Mouse (Mus musculus): Measurements from ENCODE around the gene Mrpl33.
"Not testable (repeated sequence)": the region's sequence is repeated elsewhere in the genome, so short reads cannot be mapped to it uniquely, and the experiment has no call there.

Mrpl33 gene

GRCm38 (mm10) chr5:31596481-31597429, at the start of gene Mrpl33:
Gene Mrpl33 (plus strand): TSS chr5:31596935.
- DNase-seq = peak; percentile 18

- no peak for DNase-seq
Measured at GRCm38 (mm10) chr5:31559401-31559800, 37.3 kb upstream of the Mrpl33 start.

- no peak for DNase-seq
Measured at GRCm38 (mm10) chr5:31560352-31560751, 36.4 kb upstream of the Mrpl33 start.

GRCm38 (mm10) chr5:31562036-31562666, 34.6 kb upstream of the Mrpl33 start:
- peak; percentile 54 for DNase-seq

DNA sequence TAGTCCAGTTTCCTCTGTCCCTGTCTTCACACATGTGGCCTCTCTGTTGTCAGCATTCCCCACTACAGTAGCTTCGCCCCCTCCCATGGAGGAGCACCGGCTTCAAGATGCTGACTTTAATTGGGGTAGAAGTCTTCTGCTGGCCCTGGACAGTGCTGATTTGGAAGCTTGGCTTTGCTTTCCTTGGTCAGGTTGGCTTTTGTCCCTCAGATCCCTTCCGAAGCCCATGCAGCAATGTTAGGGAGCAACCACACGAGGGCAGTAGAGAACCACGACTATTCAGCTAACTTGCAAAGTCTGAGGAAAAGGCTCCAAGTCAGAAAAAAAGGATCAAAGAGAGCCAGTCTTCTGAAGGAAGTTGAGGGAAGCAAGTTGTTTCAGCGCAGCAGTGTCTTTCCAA, 33.2 kb upstream of the Mrpl33 start:
- peak; percentile 64 for DNase-seq

GRCm38 (mm10) chr5:31563905-31564304, 32.8 kb upstream of the Mrpl33 start:
- no peak for DNase-seq

DNA sequence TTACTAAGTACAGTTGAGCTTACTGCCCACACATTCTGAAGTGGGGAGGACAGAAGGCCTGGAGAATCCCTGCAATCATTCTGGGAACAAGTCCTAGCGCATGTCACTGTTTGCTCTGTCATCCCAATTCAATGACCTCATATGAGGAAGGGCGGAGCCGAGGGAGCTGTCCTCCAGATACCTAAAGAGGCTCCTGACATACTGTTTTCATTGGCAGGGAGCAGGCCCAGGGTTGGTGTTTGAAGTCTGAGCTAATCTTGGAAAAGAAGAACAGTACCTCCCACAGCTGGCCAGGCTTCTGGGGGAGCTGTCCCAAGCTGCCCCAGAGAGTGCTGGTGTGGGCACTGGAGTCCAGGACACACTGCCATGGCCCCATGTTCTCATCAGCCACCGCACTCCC, 31.8 kb upstream of the Mrpl33 start:
- no peak for DNase-seq

DNA sequence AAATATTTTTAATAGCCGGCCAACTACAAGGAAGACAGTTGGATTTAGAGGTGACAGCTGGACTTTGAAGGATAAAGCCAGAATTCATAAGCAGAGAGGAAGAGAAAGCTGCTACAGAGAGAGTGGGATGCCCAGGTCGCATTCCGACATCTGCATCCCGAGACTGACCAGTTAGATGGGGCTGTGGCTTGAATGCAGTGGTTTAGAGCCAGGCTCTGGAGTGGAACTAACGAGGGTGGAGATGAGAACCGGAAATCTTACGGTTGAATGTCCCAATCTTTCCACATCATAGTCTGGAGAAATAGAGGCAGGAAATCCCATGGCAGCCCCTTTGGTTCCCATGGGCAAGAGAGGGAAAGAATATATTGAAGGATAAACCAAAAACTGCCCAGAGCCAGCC, 30.7 kb upstream of the Mrpl33 start:
- no peak for DNase-seq

GRCm38 (mm10) chr5:31566457-31566856, 30.3 kb upstream of the Mrpl33 start:
- no peak for DNase-seq

- DNase-seq = no peak
Measured at GRCm38 (mm10) chr5:31567951-31568657, 28.6 kb upstream of the Mrpl33 start.

DNA sequence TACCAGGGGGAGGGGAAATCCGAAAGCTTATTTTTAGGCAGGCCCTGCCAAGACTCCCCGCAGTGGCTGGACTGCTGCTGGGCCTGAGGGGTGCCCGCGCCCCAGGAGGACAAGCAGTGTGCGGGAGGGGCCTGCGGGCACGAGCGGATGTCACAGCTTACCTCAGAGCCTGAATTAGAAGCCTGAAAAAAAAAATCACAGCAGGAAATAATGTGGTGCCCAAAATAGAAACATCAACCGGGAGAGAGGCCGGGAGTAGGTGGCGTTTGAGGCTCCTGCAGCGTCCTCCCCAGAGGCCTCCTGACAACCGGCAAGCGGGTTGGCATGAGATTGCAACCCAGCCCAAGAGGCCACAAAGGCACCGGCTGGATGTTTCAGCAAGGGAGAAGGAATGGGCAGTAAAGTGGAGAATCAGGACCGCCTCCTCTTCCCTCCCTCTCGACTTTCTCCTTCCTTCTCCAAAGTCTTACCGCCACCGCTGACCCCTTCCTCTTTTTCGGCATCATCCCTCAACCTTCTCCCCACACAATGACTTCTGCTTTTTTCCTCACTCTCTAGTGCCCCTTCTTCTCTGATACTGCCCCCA, 25.6 kb upstream of the Mrpl33 start:
- DNase-seq = peak; percentile 57

GRCm38 (mm10) chr5:31573722-31574121, 23.0 kb upstream of the Mrpl33 start:
- no peak for DNase-seq

DNA sequence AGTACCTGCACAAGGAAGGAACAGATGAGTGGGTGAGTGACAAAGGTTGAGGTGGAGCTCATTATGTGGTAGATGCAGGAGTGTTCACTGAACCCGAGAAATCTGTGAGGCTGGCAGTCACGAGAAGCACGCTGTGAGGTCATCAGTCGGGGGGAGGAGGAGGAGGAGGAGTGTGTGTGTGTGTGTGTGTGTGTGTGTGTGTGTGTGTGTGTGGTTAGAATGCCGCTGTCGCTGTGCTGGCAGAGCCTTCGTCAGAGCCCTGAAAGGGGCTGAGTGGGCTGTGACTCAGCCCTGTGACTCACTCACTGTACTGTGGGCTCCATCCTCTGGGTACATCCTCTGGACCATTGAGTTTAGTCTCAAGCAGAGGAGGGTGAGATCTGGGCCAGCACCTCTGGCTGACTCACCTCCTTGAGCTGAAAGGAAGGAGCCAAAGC, 20.2 kb upstream of the Mrpl33 start:
- DNase-seq = peak; percentile 33

DNA sequence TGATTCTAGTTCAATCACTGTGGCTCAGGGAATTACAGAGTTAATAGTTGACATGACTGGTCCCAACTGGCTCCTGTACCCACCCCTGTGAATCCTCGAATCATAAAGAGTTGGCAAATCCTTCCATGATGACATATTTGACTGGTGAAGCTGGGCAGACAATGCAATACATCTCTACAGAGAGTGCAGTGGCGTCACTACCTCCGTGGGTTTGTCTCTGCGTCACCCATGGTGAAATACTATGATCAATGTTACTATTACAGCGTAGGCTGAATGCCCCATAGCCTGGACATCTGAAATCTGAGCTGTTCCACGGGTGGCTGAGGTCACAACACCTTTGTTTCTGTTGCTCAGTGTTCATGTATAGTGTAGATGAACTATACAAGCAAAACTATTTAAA, 15.5 kb upstream of the Mrpl33 start:
- DNase-seq = no peak

DNA sequence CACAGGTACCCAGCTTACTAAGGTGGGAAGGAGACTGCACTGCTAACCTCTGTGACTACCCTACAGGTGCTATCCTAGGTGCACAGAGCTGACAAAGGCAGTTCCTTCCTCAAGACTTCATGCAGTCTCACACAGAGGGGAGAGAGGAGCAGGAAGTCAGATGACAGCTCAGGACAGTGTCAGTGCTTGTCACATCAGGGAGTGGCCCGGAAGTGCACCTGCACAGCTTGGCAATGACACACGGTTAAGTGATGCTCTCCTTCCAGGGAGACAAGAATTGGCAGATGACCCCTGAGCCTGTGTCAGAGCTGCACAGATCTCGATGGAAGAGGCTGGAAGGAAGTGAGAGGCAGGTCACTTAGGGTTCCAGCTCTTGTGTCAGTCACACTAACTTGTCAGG, 14.8 kb upstream of the Mrpl33 start:
- DNase-seq = no peak

- DNase-seq = peak; percentile 71
Measured at GRCm38 (mm10) chr5:31583261-31583660, 13.5 kb upstream of the Mrpl33 start.

GRCm38 (mm10) chr5:31585526-31585925, 11.2 kb upstream of the Mrpl33 start:
- peak; percentile 14 for DNase-seq

DNA sequence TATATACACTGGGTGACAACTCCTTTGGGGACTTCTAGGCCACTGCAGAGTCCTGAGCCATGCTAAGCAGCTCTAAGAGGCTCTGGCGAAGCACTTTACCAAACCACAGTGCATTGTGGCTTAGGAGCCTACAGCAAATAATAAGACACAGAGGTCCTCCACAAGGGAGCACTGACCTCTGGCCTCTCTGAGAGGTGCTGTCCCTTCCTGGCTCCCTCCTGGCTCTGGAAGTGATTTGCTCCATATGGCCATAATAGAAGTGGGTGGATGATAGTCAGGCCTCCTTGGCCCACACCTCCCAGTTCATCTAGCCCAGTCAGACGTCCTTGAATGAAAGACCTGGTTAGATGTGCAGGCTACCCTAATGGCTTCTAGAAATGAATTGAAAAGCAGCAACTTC, 8.7 kb upstream of the Mrpl33 start:
- DNase-seq = no peak

- not testable (repeated sequence) for DNase-seq
Measured at GRCm38 (mm10) chr5:31588672-31589071, 8.1 kb upstream of the Mrpl33 start.

DNA sequence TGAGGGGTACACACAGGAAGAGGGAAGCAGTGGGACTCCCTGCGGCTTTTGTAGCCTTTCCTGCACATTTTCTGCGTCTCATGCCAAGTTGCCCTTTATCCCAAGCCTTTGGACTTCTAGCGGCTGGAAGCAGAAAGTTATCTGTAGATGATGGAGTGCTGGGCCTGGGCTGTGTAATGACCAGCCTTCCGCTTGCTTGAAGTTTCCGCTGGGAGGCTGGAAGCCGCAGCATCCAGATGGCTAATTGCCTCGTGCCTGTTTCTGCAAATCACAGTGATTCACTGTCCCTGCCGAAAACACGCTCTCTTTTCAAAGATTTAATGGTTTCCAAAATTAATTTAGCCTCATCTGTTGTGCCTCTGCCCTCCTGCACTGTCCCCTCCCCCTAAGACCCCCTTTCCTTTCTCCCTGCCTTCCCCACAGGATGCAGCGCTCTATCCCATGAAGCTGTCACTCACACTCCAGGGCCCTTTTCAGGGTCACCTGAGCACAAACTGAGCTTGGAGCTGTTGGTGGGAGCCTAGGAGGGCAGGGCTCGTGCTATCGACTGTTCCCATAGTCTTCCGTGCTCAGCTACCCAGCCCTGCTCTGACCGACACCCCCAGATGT, 6.9 kb upstream of the Mrpl33 start:
- DNase-seq = no peak

DNA sequence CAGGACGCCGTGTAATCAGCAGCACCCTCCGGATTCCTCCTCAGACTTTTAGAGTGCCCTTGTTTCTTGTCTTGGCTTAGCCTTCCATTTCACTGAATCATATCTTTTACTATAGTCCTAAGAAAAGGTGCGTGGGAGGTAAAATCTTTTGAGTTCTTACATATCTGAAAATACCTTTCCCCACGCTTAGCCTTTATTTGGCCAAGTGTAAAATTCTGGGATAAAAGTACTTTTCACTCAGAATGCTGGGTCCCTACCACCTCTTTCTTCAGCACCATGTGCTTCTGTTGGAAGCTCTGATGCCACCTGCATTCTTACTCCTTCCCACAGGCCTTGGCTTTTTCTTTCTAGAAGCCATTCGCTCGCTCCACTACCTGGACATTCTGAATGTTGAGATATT, 5.6 kb upstream of the Mrpl33 start:
- DNase-seq = no peak

DNA sequence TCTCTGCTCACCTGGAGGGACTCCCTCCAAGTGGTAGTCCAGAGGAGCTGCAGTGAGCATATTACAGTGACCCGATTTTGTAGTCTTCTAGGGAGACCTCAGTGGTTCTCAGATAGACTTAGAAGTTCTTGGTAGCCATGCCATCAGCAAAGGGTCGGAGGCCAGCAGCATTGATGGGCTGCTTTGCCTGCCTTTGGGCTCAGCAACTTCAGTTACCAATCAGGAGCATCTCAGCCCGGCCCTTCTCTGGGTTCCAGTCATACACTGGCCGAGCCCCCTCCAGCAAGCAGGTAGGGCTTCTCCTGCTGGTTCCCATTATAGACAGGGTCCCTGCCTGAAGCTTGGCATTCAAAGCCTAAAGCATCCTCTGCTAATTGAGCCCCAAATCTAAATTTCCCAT, 867 bp upstream of the Mrpl33 start:
- DNase-seq = no peak

Data from kidney, adult 18-20 months (tissue).